Mouse (Mus musculus) bone marrow, adult 2 months (tissue): ENCODE measurements around the gene Evc. TPM values are rescaled to one million over a fixed set of nuclear protein-coding genes. Genes with fewer than 3 reads are reported as not detected.

ENCODE experiments used
- H3K27ac ChIP-seq: fragments of 200-500 bp; 2 replicates; pipeline ENCODE4 v1.5.1; 2012; ENCODE audit warnings: low read depth, mild to moderate bottlenecking, control low read depth, inconsistent platforms, low read length; ENCODE audit not compliant: control insufficient read depth, poor library complexity, insufficient read depth
- H3K4me1 ChIP-seq: fragments of 200-500 bp; 2 replicates; pipeline ENCODE4 v1.6.1; 2011; ENCODE audit warnings: low read length; ENCODE audit not compliant: control insufficient read depth, insufficient read depth
- H3K4me3 ChIP-seq: fragments of 200-500 bp; replicated peaks from 2 replicates; pipeline ENCODE3; 2011; ENCODE audit warnings: mild to moderate bottlenecking, low read depth, low read length, control low read depth; ENCODE audit not compliant: control insufficient read depth
- CTCF ChIP-seq: fragments of 200-500 bp; IDR thresholded peaks from 2 replicates; pipeline ENCODE4 v1.5.1; 2011; ENCODE audit warnings: low read length, control low read depth; ENCODE audit not compliant: control insufficient read depth, insufficient read depth
- POLR2A ChIP-seq: fragments of 200-500 bp; IDR thresholded peaks from 2 replicates; pipeline ENCODE4 v1.6.1; 2011; ENCODE audit warnings: low read depth, mild to moderate bottlenecking, control low read depth, low read length, borderline replicate concordance; ENCODE audit not compliant: control insufficient read depth
- WGBS: fragments of 180-500 bp; shearing (Covaris S2); methylation state at CpG from one replicate; pipeline ENCODE4 v1.1.7; 2018; 5-methylcytosine and 5-hydroxymethylcytosine counted together
- polyA plus RNA-seq: library from polyadenylated mRNA; stranded (reverse); fragments of >200 nt; gene quantifications from 2 replicates; pipeline ENCODE4 v1.2.4, GENCODE M21; 2011; ENCODE audit warnings: low replicate concordance; ENCODE audit not compliant: missing spikeins, insufficient read depth, insufficient read length

Gene Evc
- polyA plus RNA-seq, 1 experiment = 2.8 TPM

- Histone ChIP-seq H3K27ac (no peak overlapping the region), H3K4me3 (no peak overlapping the region), H3K4me1 (no peaks in the 10 kb centered on the region; the same call in 1 of the 2 replicates)
- TF ChIP-seq CTCF (no peak), POLR2A (no peak)
- 4% methylated on average over 19 of the region's 19 CpGs for WGBS
Measured at GRCm38 (mm10) chr5:37243169-37243886, 93.4 kb downstream of the Evc start.

DNA sequence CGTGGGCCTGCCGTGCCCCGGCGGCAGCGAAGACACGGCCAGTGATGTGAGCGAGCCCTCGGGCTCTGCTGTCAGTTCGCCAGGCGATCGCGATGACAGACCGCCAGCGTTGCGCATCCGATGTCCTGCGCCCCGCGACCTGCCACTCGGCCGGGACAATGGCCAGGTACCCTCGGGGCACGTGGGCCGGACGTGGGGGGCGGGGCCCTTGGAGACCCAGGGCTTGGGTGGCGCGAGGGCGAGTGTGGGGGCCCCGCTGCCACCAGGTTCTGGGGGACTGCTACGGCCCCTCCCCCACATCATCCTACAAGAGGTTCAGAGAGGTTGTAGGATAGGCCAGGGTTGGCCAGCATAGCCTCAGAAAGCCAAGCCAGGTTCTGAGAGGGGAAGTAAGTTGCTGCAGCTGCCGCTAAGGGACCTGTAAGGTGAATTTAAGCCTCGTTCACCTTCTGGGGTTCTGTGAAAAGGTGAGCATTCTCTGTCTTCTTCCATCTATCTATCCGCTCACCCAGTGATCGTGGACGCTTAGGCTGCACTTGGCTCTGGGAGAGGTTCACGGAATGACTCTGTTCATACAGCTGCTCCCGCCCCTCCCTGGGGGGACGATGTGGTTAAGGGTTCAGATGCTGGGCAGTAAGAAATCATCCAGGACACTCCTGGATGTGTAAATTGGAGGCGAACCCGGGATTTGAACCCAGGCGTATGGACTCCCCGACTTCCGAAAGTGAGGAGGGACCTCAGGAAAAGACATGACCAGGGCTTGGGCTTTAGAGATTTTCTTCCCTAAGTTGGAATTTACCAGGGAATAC, 94.1 kb downstream of the Evc start:
- TF ChIP-seq POLR2A = no peak
- TF ChIP-seq CTCF = no peak
- WGBS = 15% methylated on average over 44 of the region's 44 CpGs
- no peak overlapping the region; the same call in 1 of the 2 replicates for H3K27ac ChIP-seq
- no peak overlapping the region for H3K4me3 ChIP-seq
- no peaks in the 10 kb centered on the region; the same call in 1 of the 2 replicates for H3K4me1 ChIP-seq

GRCm38 (mm10) chr5:37241651-37242151, 95.0 kb downstream of the Evc start, which contains the start of gene Crmp1:
Crmp1 (plus strand) TSS chr5:37241940.
- WGBS = 5% methylated on average over 55 of the region's 56 CpGs
- Histone ChIP-seq H3K4me3 (no peak within 1 kb of the TSS), H3K4me1 (no peaks in the 10 kb centered on the region; the same call in 1 of the 2 replicates), H3K27ac (no peak within 1 kb of the TSS; the same call in 1 of the 2 replicates)
- no peak for TF ChIP-seq POLR2A
- no peak for TF ChIP-seq CTCF

GRCm38 (mm10) chr5:37241224-37241623, 95.5 kb downstream of the Evc start:
- 18% methylated on average over 9 of the region's 9 CpGs for WGBS
- no peak for TF ChIP-seq POLR2A
- TF ChIP-seq CTCF = no peak

GRCm38 (mm10) chr5:37240550-37240949, 96.1 kb downstream of the Evc start:
- 10% methylated on average over 5 of the region's 5 CpGs for WGBS
- H3K4me3 ChIP-seq = no peak overlapping the region
- TF ChIP-seq CTCF = no peak
- TF ChIP-seq POLR2A = no peak
- H3K27ac ChIP-seq = no peak overlapping the region
- H3K4me1 ChIP-seq = no peaks in the 10 kb centered on the region; the same call in 1 of the 2 replicates

More at GRCm38 (mm10) chr5:37241224-37241623, 95.5 kb downstream of the Evc start:
- no peaks in the 10 kb centered on the region; the same call in 1 of the 2 replicates for H3K4me1 ChIP-seq
- no peak overlapping the region for H3K4me3 ChIP-seq
- H3K27ac ChIP-seq = no peak overlapping the region

Other genes with a start within 250 kb of the Evc start
- gene Crmp1, start 95.0 kb downstream of the Evc start, polyA plus RNA-seq = 2.8 TPM in 1 of 2 replicates, not detected in the other
- 1.7 and 2.4 TPM in 2 replicates for gene Evc2, start 1.6 kb upstream of the Evc start, polyA plus RNA-seq